Mouse (Mus musculus): ENCODE measurements around the gene Prokr1. TPM values are rescaled to one million over a fixed set of nuclear protein-coding genes. Genes with fewer than 3 reads are reported as not detected.

The Prokr1 gene
- polyA plus RNA-seq, 1 experiment from 2014 or later, result 0.75 TPM

Other genes starting within 250 kb of the Prokr1 start
- not detected in 2 replicates for gene Gkn1, start 239.8 kb downstream of the Prokr1 start, polyA plus RNA-seq (2014; fragmentation: Nextera tagmentation; extraction: Ambion mirVana)
- gene Gkn2, start 217.4 kb downstream of the Prokr1 start, polyA plus RNA-seq (2014; fragmentation: Nextera tagmentation; extraction: Ambion mirVana), result not detected in 2 replicates
- gene Gkn3, start 201.8 kb downstream of the Prokr1 start, polyA plus RNA-seq (2014; fragmentation: Nextera tagmentation; extraction: Ambion mirVana), result not detected in 2 replicates
- not detected in 2 replicates for gene Bmp10, start 161.7 kb downstream of the Prokr1 start, polyA plus RNA-seq (2014; fragmentation: Nextera tagmentation; extraction: Ambion mirVana)
- gene Arhgap25, start 57.5 kb downstream of the Prokr1 start, polyA plus RNA-seq (2014; fragmentation: Nextera tagmentation; extraction: Ambion mirVana), result 2.5 and 2.6 TPM in 2 replicates
- 15.4 and 17.1 TPM in 2 replicates for gene Aplf, start 81.5 kb upstream of the Prokr1 start, polyA plus RNA-seq (2014; fragmentation: Nextera tagmentation; extraction: Ambion mirVana)
- 0.07 and 0.37 TPM in 2 replicates for gene Efcc1, start 140.1 kb upstream of the Prokr1 start, polyA plus RNA-seq (2014; fragmentation: Nextera tagmentation; extraction: Ambion mirVana)
- 2.0 and 4.3 TPM in 2 replicates for gene Gp9, start 187.3 kb upstream of the Prokr1 start, polyA plus RNA-seq (2014; fragmentation: Nextera tagmentation; extraction: Ambion mirVana)
- 6.9 and 7.5 TPM in 2 replicates for gene Rab43, start 221.4 kb upstream of the Prokr1 start, polyA plus RNA-seq (2014; fragmentation: Nextera tagmentation; extraction: Ambion mirVana)
- gene Gm45140, start 245.1 kb upstream of the Prokr1 start, polyA plus RNA-seq (2014; fragmentation: Nextera tagmentation; extraction: Ambion mirVana), result 2.8 and 3.5 TPM in 2 replicates
- 73.0 and 76.2 TPM in 2 replicates for gene Isy1, start 248.1 kb upstream of the Prokr1 start, polyA plus RNA-seq (2014; fragmentation: Nextera tagmentation; extraction: Ambion mirVana)

Measured in limb, embryonic 11.5 days (tissue).